Mouse (Mus musculus): ENCODE results near the gene Rnf10. TPM values are rescaled to one million over a fixed set of nuclear protein-coding genes. Genes with fewer than 3 reads are reported as not detected.

Rnf10 gene
- total RNA-seq (2023) = 134 to 148 TPM (median 145 TPM) in 4 replicates

DNA sequence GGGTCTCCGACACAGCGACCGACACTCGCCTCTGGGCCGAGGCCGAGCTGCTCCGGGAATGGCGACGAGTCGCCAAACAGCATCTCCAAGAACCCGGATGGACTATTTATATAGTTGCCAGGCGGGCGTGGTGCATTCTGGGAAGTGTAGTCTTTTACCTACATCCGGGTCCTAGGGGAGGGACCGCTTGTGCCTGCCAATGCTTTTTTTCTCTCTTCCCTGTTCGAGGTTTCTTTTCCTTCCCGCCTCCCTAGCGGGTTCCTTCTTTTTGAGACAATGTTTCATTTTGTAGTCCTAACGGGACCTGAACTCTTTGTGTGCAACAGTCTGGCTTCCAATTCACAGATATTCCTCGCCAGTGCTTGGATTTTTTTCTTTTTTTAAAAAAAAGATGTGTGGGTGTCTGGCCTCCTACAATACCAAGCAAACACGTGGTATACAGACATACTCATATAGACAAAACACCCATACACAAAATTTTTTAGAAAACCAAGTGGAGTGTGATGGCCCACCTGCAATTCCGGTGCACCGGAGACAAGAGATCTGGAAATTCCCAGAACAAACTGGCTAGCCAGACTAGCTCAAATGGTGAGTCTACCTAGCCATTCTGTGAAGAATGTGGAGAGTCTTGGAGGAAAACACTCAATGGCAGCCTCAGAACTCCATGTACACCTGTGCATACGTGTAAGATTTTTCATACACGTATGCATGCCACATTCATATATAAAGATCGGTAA, at the start of gene Rnf10:
Rnf10 (minus strand) TSS at position 87 of the 737 bp plus-strand sequence.

DNA sequence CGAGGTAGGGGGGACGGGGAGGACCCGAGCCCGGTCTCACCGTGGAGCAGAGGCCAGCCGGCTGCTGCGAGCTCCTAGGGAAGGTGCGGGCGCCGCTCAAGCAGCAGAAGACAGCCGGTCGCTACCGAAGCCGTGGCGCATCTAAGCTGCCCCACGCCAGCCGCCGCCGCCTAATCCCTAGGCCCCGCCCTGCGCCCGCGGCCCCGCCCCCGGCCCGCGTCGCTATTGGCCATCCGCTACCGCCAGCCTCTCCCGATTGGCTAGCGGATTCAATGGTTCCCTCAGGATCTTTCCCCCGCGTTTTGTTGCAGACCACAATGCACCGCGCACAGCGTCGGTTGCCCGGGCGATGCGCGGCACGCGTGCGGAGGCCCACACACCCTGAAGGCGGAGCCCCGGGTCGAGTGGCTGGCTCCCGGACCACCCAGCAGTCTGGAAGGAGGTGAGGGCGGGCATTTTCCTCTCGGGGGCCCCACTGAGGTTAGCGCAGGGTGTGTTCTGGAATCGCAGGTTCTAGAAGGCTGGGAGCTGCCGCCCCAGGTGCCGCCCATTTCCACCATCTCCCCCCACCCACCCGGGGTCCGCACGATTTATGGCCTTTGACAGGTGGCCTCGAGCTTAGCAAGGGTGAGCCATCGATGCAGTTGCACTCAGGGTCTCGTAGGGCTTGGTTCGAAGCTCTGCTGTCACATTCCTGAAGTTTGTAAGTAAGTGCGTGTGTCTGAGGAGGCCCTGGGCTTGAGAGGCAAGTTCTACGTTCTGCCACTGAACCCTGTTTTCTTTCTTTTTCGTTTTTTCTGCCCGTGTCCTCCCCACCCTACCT, 28.3 kb upstream of the Rnf10 start, which contains the start of gene Dynll1:
Dynll1 (minus strand) TSS at position 208 of the 823 bp plus-strand sequence.

DNA sequence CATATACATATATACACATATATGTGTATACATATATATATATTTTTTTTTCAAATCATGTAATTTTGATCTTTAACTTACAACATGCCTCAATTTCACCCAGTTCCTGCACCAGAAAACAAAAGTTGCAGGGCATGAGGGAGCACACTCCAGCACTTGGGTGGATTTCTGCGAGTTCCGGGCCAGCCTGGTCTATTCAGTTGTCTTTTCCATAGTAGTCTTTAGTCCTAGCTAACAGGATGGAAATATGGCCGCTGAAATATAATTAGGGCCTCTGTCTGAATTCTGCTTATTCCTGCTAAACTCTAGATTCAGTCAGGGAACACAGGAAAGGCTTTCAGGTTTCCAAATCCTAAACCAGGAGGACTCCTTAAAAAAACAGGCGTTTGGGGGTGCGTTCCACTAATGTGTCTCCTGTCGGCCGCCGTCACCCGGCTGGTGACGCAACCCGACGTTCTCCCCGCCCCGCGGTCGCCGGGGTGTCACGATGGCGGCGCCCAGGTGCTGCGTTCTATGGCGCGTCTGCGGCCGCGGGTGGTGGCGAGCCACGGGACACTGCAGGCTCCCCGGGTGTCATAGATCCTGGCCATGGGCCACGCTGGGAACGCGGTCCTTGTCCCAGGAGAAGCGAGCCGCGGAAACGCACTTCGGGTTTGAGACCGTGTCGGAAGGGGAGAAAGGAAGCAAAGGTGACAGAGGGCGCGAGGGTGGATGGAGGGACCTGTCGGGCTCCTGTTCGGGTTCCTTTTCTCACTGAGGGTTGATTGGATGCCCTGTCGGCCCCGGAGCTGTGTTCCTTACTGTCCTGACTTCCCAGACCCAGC, 6.7 kb upstream of the Rnf10 start, which contains the start of gene Coq5:
Coq5 (plus strand) TSS at position 441 of the 824 bp plus-strand sequence.

DNA sequence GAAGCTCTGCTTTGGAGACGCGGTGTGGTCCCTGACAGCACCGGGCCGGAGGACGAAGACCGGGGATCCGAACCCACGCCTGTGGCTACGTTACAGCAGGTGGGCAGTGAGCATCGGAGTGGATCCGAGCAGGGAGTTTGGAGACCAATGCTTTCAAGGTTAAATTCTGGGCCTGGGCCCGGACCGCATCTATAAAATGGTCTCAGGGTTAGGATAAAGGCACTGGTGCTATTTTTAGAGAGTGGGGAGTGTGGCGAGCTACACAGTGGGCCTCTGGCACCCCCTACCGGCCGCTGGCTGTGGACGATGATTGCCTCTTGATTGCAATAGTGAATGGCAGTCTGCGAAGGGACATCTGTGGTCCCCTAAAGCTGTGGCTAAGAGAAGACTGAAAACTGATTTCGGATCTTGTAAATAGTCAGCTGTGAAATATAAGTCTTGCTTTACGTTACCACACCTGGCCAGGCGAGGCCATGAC, 36.9 kb downstream of the Rnf10 start, which contains the start of gene Pop5:
Pop5 (plus strand) TSS at position 51 of the 478 bp plus-strand sequence.

DNA sequence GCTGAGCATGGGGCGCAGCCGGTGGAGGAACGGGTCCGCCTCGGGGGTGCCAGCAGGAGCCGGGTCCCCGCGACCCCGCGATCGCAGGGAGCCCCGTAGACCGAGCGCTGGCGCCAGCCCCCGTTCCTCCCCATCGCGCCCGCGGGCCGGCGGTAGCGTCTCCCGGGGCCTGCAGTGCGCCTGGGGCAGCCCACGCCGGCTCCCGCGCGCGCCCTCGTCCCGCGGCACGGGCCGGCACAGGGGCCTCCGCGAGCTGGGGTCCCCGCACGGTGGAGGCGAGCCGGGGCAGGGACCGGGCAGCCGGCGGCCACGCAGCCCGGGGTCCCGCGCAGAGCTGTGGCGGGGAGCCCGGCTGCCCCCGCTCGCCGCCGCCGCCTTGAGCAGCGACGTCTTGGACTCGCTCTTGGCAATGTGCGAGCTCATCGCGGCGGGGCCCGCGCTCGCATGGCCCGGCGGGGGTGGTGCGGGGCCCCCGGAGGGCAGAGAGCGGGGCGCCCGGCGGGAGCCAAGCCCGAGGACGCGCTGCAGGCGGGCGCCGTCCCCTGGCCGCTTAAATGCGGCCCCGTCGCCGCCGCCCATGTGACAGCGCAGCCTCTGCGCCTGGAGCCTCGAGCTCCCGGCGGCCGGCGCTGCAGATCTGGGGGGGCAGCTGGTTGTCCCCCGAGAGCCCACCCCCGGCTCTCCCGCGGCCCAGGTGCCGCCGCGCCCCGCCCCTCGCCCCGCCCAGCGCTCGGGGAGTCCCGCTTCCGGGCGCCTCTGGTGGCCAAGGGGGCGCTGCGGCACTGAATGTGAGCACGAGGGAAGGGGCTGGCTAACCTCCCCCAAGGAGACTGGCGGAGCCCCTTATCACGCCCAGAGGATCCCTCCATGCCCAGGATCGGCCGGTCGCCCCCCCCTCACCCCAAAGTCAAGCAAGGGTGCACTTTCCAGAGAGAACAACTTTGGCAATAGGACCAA, 78.8 kb downstream of the Rnf10 start, which contains the start of gene Cabp1:
Cabp1 (minus strand) TSS at position 713 of the 957 bp plus-strand sequence.

Other genes with a start within 250 kb of the Rnf10 start
- gene Gm10401, start 174.6 kb downstream of the Rnf10 start, total RNA-seq (2023) = not detected in 4 replicates
- 16.6 to 22.9 TPM (median 18.8 TPM) in 4 replicates for gene Acads, start 153.6 kb downstream of the Rnf10 start, total RNA-seq (2023)
- gene Unc119b, start 137.9 kb downstream of the Rnf10 start, total RNA-seq (2023) = 33.6 to 38.2 TPM (median 36.3 TPM) in 4 replicates
- 74.1 to 89.1 TPM (median 75.2 TPM) in 4 replicates for gene Mlec, start 114.7 kb downstream of the Rnf10 start, total RNA-seq (2023)
- 0.29 to 0.79 TPM in 2 of 4 replicates, not detected in the others for gene Cabp1, start 78.5 kb downstream of the Rnf10 start, total RNA-seq (2023)
- gene Pop5, start 37.1 kb downstream of the Rnf10 start, total RNA-seq (2023) = 36.4 to 44.0 TPM (median 37.7 TPM) in 4 replicates
- gene Coq5, start 6.8 kb upstream of the Rnf10 start, total RNA-seq (2023) = 25.8 to 33.2 TPM (median 27.6 TPM) in 4 replicates
- gene Dynll1, start 28.1 kb upstream of the Rnf10 start, total RNA-seq (2023) = 249 to 290 TPM (median 276 TPM) in 4 replicates
- gene Srsf9, start 54.3 kb upstream of the Rnf10 start, total RNA-seq (2023) = 66.4 to 73.2 TPM (median 69.7 TPM) in 4 replicates
- gene Gatc, start 68.3 kb upstream of the Rnf10 start, total RNA-seq (2023) = 7.9 to 10.5 TPM (median 9.3 TPM) in 4 replicates
- gene Triap1, start 68.3 kb upstream of the Rnf10 start, total RNA-seq (2023) = 15.3 to 20.9 TPM (median 19.2 TPM) in 4 replicates
- gene Cox6a1, start 76.1 kb upstream of the Rnf10 start, total RNA-seq (2023) = 183 to 211 TPM (median 197 TPM) in 4 replicates
- gene Msi1, start 156.7 kb upstream of the Rnf10 start, total RNA-seq (2023) = not detected in 4 replicates
- not detected in 4 replicates for gene Pla2g1b, start 193.4 kb upstream of the Rnf10 start, total RNA-seq (2023)
- 13.4 to 17.4 TPM (median 14.4 TPM) in 4 replicates for gene Sirt4, start 211.8 kb upstream of the Rnf10 start, total RNA-seq (2023)
- gene Pxn, start 233.8 kb upstream of the Rnf10 start, total RNA-seq (2023) = 69.9 to 83.9 TPM (median 79.3 TPM) in 4 replicates

Measured in B cell, adult 62 days (primary cell).